Mouse (Mus musculus) kidney, adult 9 months (tissue): ENCODE results near the gene Sh3pxd2b.

Source experiments
- DNase-seq: peaks from one replicate; pipeline ENCODE4 v3.0.0; 2022

The Sh3pxd2b gene

DNA sequence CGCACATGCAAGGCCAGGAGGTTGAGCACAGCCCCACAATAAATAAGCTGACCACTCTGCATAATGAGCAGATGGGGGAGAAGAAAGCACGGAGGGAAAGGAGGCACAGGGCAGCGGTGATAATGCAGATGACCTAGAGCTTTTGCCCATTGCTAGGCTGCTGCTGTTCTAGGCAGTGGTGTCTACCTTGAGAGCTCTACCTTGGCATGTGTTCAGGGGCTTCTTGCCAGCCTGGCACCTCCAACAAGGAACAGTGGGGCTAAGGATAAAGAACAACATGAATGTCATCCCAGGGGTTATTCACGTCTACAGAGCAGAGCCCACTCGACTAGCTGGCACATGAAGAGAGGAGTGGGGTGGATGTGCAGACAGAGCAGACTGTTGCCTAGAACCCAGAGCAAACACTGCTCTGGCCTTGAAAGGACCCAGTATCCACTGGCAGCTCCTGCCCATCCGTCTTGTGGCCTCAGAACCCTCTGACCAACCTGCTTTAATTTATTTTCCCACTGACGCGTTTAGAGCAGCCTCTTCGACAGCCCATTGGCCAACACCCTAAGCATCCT lies 26.5 kb downstream of the Sh3pxd2b start:
- DNase-seq = no peak

DNA sequence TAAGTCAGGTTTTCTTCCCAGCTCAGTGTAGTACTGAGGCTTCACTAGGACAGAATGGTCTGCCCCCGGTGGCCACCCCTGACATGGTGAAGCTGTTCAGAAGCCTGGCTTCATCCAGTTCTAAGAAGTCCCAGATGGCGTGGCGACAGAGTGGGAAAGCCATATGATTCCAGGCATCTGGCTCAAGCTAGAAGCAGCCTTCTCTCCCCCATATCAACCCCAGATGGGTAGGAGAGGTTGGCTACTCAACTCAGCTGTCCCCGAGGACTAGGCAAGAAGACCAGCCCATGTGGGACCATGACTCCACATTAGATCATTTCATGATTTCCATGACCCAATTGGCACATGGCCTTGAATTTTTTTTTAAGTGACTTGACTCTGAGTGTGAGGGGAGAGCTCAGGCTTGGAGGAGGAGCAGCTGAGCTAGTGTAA lies 27.5 kb downstream of the Sh3pxd2b start:
- no peak for DNase-seq

DNA sequence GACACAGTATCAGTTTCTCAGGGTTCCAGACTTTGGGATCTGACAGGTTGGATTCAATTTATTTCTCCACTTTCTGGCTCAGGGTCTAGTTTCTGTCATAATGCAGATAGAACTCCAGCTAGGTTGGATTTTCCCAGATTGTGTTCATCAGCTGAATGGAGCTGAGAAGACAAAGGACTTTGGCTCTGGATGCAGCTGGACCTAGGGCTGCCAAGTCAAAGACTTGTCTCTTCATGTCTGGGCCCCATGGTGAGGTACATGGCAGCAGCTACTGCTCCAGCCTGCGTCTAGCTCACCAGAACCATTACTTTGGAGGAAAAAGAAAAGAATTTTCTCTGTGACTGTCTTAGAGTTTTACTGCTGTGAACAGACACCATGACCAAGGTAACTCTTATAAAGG lies 28.5 kb downstream of the Sh3pxd2b start:
- DNase-seq = no peak

DNA sequence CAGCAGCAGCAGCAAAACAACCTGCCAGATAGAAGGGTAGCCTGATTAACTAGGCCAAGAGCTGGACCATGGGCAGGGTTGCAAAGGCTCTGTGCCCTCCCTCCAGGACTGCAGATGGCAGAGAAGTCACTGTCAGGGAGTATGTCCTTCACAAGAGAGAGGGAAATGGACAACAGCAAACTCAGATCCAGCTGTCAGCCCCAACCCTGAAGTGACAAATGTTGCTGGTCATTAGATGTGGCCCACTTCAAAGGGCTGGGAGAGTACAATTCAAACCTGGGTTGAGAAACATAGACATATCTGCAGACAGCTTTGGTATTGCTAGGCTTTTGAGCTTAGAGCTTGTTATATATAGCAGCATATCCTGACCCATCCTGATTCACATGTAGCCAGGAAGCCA lies 32.3 kb downstream of the Sh3pxd2b start:
- DNase-seq = no peak

DNA sequence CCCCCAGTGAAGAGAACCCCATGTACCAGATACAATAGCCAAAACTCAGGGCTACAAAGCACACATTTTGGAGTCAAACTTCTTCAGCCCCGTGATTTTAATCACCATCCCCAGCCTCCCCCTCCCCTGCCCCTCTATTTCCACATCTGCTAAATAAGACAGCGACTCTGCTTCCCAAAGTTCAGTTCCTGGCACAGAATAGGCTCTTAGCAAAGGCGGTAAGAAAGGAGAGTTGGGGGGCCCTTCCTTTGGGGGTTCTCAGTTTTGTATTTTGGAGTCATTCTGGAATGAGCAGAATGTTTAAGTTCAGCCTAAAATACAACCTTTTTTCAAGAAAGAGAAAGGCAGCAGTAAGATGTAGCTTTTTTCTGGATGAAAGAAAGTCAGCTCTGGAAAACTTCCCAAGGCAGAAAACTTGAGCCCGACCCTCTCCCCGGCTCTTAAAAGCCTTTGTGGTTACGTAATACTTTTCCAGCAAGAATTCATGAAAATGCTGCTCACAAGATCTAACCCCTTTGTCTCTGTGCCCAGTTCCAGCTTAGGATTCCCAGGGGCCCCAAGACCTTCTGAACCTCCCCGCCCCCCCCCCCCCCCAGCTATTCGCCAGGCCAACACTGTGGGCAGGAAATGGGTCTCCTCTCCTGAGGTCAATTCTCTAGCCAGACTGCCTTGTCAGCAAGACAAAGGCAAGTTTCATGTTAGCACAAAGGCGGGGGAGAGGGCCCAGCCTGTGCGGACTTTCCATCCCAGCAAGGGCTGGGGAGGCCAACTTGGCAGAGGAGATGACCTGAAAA lies 35.9 kb downstream of the Sh3pxd2b start:
- DNase-seq = peak; percentile 31

DNA sequence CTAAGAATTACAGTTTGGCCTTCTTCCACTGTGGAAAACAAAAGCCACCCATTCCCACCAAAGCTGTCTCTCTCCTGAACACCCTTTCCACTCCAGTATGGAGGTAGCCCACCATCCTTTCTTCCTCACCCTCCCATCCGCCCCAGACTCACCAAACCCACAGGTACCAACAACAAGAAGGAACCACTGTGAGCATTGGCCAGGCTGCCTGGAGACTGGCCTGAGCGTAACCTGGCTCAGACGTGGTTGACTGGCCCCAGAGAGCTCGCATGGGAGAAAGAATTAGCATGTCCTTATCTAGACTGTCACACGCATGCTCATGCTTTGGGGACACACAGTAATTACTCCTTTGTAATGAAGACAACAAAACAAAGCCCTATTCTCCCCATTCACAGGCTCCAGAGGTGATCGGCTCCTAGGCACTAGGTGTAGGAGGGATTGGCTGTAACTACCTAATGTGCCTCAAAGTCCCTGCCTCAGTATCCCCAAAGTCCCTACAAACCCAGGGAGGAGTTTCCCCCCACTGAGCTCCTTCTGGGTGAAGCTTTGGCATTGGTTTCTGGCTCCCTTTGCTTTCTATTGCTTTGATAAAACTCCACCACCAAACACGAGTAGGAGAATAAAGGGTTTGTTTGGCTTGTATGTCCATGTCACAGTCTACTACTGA lies 36.6 kb downstream of the Sh3pxd2b start:
- no peak for DNase-seq

DNA sequence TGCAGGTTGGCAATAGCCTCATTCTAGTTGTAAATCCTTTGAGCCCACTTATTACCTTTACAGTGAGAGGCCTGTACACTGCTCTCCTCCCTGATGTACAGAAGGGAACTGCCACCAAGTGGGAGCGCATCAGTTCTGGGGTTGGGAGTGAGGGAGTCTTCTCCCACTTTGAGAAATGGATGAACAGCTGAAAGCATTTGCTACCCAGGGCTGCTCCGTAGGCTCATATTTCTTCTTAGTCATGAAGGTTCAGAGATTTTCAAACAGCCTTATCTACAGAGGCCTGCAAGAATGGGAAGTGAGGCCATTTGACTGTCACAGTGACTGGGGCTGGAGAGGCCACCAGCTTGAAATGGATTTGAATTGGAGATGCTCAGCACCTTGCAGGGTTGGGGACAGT lies 38.4 kb downstream of the Sh3pxd2b start:
- DNase-seq = no peak

DNA sequence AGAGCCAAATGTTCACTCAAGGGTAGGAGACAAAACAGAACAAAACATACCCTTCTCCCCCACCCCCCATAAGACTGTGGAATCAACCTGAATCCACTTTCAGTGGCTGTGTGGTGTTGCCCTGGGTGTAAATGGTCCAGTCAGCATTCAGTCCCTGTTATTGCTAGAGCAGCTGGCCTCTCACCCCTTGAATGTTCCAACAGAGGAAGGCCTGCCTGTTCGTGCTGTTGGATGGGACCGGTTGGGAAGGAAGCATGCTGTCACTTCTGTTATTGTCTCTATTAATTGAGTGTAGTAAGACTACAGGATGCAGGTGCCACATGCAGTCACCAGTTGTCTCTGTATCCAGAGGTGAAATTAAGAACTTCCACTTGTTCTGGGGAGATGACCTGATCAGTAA lies 40.4 kb downstream of the Sh3pxd2b start:
- DNase-seq = peak; percentile 16

DNA sequence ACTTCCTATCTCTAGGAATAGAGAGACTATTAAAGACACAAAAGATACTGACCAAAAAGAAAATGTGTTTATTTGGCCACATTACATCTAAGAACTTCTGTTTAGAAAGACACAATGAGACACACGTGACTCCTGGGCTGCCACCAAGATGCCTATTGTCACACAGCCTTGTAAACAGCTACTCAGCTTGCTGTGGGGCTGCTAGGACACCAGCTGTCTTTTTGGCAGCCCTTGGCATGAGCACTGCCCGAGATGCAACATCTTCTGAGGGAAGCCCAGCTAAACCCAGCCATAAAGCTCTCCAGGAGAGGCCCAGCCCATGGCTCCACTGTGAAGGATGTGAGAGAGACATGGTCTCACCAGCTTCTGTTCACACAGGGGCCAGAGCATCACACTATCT lies 45.5 kb downstream of the Sh3pxd2b start:
- no peak for DNase-seq

DNA sequence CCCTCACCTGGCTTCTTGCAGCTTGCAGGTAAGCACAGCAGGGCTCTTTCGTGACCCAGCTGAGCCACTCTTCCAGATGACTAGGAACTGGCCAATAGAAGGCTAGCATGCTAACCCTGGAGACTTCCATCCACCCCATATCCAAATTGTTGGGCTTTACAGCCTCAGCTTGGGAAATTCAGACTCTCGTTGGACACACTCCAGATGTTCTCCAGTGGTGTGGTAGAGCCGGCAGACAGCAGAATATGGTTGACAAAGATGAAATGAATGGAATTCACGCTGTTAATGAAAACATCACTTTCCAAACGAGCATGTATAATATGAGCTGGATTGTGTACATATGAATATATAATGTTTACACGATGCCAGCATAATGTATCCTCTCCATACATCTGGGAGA lies 48.2 kb downstream of the Sh3pxd2b start:
- no peak for DNase-seq

DNA sequence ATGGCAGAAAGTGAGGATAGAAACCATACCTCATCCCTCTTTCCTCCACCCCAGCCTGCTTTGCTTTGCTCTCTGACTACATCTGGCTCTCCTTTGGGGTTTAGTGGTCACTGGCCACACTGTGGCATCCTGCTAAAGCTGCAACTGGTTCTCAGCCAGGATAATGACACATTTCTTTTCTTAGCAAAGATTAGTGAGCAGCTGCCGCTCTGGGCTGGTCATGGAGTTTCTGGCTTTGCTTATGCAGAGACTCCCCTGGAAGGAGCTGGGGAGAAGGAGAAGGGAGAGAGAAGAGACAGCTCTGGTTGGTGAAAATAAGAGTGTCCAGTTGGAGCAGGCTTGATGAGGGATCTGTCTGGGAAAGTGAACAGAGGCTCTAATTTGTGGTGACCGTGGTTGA lies 50.8 kb downstream of the Sh3pxd2b start:
- DNase-seq = no peak

DNA sequence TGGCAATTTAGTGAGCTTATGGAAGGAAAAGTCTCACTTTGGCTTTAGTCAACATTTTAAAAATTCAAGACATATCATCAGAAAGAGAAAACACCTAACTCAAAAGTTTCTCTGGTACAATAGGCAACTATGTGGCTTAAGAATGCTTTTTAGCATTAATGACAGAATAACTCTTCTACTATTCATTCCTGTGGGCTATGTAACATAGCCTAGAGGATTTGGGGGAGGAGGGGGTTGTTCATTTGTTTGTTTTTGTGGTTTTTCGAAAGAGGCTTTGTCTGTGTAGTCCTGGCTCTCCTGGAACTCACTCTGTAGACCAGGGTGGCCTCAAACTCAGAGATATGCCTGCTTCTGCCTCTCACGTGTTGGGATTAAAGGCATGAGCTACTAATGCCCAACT lies 51.6 kb downstream of the Sh3pxd2b start:
- DNase-seq = no peak

DNA sequence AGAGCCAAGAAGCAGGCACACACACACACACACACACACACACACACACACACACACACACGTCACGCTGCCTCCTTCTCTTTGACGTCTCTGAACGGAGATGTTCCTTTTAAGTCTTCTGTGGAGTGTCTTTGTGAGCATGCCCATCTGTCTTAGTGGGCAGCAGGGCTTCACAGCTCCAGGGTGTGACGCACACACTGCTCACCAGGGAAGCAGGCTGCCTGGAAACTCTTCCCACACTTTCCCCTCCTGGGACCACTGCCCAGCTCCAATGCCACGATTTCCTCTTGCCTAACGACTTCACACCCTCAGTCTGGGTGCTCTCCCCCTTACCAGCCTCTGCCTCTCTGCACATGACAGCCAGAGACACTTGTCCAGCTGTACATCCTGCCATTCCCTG lies 55.1 kb downstream of the Sh3pxd2b start:
- DNase-seq = no peak

DNA sequence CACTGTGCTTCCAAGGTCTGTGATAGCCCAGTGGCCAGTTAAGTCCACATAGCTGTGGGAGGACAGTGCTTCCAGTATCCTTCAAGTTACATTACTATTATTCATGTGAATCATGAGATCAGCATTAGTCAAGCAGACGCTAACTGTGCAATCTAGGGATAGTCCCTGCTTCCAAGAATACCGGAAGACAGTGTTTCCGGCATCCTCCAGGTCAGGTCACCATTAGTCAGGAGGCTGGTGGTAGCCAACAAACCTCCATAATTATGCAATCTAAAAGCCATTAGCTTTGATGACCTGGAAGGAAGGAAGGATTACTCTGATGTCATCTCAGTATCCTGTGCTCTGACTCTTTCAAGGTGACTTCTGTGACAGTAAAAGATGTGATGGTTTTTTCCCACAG lies 57.1 kb downstream of the Sh3pxd2b start:
- peak; percentile 45 for DNase-seq

DNA sequence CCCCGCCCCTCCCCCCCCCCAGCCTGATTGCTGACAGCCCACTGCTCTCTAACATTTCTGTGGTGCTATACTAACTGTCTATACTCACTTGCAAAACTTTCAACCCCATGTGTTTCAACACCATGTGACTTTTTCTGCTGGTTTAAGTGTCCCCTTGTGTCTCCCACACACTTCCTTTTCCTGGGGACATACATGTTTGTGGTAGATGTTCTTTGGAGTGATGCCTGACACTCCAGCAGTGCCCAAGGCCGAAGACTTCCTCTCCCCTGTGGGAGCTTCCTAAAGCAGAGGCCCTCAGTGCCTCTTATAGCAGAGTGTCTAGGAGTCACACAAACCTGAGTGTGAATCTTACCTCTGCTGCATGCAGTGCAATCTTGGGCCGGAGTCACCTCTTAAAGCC lies 60.2 kb downstream of the Sh3pxd2b start:
- no peak for DNase-seq

DNA sequence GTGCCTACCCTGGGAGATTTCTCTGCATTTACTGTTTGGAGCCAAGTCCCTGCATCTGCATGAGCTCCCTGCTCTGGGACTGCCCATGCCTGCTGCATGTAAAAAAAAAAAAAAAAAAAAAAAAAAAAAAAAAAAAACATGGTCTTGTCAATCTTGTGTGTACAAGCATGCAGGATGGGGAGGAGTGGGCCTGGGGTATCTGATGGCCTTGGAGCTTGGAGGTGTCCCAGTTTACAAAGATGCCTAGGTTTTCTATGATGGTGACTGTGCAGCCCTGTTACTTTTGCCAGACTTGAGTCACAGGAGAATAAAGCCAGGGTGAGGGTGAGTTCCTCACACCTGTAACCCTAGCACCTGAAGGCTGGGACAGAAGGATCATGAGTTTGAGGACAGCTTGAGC lies 61.4 kb downstream of the Sh3pxd2b start:
- DNase-seq = no peak

DNA sequence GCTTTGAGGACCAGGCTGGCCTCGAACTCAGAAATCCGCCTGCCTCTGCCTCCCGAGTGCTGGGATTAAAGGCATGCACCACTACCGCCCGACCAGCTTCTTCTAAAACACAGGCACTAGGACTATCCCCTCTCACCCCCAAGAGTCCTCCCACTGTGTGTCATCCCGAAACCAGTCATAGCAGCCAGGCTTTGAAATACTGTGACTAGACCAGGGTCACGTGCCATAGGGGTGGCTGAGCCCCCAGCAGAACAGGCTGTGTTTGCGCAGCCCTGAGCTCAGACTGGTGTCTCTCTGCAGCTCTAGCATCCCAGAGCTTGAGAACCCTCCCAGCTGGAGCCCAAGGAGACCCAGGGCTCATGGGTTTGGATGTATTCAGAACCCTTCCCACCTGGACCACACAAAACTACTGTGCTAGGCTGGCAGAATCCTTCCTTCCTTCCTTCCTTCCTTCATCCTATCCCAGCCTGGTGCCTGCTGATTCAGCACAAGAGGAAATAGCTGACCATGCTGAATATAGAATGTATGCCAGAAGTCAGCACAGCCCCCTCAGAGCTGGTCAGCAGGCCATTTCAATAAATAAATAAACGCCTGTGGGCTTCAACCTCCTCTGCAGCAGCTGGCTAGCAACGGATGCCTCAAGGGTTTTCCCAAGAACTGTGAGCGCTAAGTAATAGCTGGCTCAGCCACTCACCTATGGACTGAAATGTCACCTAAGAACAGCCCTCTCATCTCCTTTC lies 62.4 kb downstream of the Sh3pxd2b start:
- no peak for DNase-seq

DNA sequence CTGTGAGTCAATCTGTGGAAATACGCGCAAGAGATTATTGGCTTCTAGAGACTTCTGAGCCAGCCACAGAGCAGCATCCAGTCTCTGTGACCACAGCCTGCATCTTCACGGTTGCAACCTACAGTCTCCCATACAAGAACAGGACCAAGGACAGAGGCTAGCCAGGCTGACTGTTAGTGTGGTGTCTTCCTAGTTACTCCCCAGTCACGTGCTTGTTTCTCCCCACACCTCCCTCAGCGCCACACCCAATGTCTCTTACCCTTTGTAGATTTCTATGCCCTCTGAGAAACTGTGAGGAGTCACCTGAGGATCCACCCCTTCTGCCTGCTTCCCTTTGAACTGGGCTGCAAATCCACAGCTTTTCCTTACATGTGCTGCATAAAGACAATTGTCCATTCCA lies 72.4 kb downstream of the Sh3pxd2b start:
- no peak for DNase-seq

DNA sequence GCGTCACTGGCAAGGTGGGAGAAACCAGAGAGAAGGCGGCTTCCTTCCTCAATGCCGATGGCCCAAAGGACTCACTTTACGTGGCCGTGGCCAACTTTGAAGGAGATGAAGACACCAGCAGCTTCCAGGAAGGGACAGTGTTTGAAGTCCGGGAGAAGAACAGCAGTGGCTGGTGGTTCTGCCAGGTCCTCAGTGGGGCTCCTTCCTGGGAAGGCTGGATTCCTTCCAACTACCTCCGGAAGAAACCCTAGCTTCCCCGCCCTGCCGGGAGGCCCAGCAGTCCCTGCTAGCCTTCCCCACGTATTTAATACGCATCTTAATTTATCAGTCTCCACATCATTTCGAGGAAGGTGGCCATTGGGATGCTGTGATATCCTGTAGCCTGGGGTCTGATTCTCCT lies 75.7 kb downstream of the Sh3pxd2b start:
- DNase-seq = no peak

DNA sequence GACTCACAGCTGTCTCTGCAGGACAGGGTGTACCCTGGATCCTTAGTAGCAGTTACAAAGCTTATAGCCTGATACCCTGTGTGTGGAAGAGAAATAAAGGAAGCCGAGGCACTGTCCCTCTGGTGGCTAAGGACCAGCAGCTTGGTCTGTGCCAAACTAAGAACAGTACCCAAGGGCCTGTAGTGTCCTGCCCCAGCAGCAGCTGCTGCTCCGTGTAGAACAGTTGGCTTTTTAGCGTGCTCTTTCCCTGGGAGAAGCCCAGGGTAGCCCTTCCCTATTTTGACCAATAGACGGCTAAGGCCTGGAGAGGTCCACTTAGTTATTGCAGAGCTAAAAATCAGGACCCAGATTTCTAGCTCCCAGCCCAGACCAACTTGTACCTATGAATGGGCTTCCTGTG lies 77.0 kb downstream of the Sh3pxd2b start:
- DNase-seq = no peak

DNA sequence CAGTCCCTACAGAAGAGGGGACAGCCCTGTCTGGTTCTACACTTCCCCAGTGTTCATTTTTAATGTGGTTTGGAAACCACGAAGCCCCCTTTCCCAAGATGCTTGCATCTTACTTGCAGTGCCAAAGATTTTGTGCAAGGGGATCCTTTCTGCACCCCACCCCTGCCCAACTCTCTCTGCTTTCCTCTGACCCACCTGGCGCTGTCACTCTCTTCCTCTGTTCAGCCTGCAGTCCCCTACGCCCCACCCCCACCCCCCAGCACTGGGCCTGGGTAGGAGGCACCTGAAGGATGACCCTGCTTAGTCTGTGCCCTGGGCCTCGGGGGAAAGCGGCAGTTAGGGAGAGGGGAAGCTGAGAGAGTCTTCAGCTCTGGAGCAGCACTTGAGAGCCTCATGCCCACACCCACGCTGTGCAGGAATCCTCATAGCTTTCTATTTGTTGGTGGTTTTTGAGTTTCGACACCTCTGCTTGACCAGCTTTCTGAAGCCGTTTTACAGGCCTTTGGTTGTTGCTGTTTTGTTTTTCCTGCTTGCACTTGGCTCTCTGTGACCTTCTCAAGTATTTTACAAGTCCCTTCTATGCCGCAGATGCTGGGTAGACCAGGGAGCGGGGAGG lies 77.5 kb downstream of the Sh3pxd2b start:
- DNase-seq = no peak

DNA sequence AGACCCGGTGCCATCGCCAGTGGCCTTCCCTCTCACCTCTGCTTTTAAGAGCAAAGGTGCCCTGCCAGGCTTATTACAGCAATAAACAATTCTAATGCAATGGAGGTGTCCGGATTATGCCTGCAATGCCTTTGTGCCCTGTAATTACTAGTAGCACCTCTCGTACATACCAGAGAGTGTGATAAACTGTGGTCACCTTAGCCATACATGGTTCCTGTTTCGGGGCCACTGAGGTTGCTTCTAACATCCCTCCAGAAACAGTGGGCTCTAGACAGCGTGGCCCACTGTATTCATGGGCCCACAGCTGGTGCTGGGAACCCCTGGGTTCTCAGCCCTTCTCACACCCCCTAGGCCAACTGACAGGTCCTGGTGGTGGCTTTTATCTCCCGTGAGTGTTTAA lies 79.9 kb downstream of the Sh3pxd2b start:
- DNase-seq = no peak

DNA sequence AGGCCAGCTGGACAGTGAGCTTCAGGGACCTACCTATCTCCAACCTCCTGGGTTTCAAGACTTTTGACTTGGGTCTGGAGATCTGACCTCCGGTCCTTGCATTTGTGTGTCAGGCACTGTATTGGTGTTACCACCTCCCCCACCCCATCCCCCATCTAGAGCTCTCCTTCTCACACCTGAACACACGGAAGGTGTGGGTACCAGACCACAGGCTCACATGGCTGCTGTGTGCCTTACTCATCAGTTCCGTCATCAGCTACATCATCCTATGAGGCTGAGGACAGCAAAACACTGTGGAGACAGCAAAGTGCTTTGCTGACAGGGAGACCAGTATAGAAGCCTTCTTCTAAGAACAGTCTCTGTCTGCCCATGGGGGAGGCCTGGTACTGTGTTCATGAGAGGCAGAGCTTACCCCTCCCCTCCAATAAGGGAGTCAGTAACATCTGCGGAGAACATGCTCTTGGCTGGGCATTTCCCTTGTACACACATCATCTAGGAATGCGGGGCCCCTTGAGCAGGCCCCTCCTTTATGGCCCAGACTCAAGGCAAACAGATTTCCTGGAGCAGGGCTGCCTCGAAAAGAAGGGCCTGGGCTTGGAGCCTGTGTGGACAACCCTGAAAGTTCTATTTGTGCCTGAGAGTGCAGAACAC lies 87.9 kb downstream of the Sh3pxd2b start:
- peak; percentile 22 for DNase-seq
